Mouse (Mus musculus) CH12.LX (cell line): ENCODE data around the gene Sipa1l2. TPM values are rescaled to one million over a fixed set of nuclear protein-coding genes. Genes with fewer than 3 reads are reported as not detected.

Experiments
- DNase-seq: peaks from one replicate; pipeline ENCODE4 v3.0.0-alpha.2; 2013; ENCODE audit errors: extremely low read depth
- H3K27ac ChIP-seq: 2 replicates; pipeline ENCODE4 v1.5.1; 2012; ENCODE audit warnings: low read depth, mild to moderate bottlenecking, control low read depth, moderate library complexity; ENCODE audit not compliant: insufficient read depth
- H3K27me3 ChIP-seq: replicated peaks from 2 replicates; pipeline ENCODE3; 2012; ENCODE audit warnings: inconsistent platforms
- H3K36me3 ChIP-seq, 2 experiments: replicated peaks in 1 of 2; 2 replicates each; pipeline versions ENCODE3 to v1.6.1; 2012; ENCODE audit warnings: inconsistent platforms in 1 of 2, low read length in 1 of 2, mild to moderate bottlenecking in 1 of 2, mixed read lengths in 1 of 2, moderate library complexity in 1 of 2; ENCODE audit not compliant: control insufficient read depth in 1 of 2, insufficient read depth in 1 of 2
- H3K4me1 ChIP-seq, 2 experiments: 2 replicates each; pipeline ENCODE4 v1.6.1; 2012; ENCODE audit warnings: inconsistent platforms in 1 of 2, moderate library complexity in 1 of 2; ENCODE audit not compliant: insufficient read depth in 2 of 2, control insufficient read depth in 1 of 2
- H3K4me2 ChIP-seq: 2 replicates; pipeline ENCODE4 v1.6.1; 2012; ENCODE audit warnings: low read depth, mild to moderate bottlenecking, control low read depth; ENCODE audit not compliant: poor library complexity, insufficient read depth, severe bottlenecking
- H3K4me3 ChIP-seq, 3 experiments: fragments of 150-350 bp in 1 of 3; sonication (generic) in 1 of 3; replicated peaks in 1 of 3; 2 replicates each; pipeline versions ENCODE3 to v1.5.1; 2011 to 2012; ENCODE audit warnings: low read depth in 2 of 3, low read length in 2 of 3, mild to moderate bottlenecking in 2 of 3, moderate library complexity in 2 of 3, control low read depth in 1 of 3, improper control_type of control experiment in 1 of 3, inconsistent platforms in 1 of 3, mixed read lengths in 1 of 3; ENCODE audit not compliant: poor library complexity in 1 of 3
- H3K79me2 ChIP-seq: replicated peaks from 2 replicates; pipeline ENCODE4 v1.6.1; 2012; ENCODE audit warnings: mild to moderate bottlenecking, moderate library complexity; ENCODE audit not compliant: control insufficient read depth, poor library complexity, insufficient read depth, severe bottlenecking; ENCODE audit errors: extremely low read depth
- H3K9ac ChIP-seq: 2 replicates; pipeline ENCODE4 v1.6.1; 2012; ENCODE audit warnings: low read depth, mild to moderate bottlenecking, control low read depth, moderate library complexity; ENCODE audit not compliant: insufficient read depth
- H3K9me3 ChIP-seq: replicated peaks from 2 replicates; pipeline ENCODE3; 2012; ENCODE audit warnings: low read length, inconsistent platforms, mixed read lengths
- CHD2 ChIP-seq: IDR thresholded peaks from 2 replicates; pipeline ENCODE4 v1.6.1; 2011; ENCODE audit warnings: low read length, improper control_type of control experiment
- CTCF ChIP-seq, 2 experiments: IDR thresholded peaks in 1 of 2; conservative IDR thresholded peaks in 1 of 2; 2 replicates each; pipeline ENCODE4 v1.5.1; 2011 to 2012; ENCODE audit warnings: low read depth in 2 of 2, low read length in 2 of 2, improper control_type of control experiment in 1 of 2, inconsistent platforms in 1 of 2, mild to moderate bottlenecking in 1 of 2, moderate library complexity in 1 of 2
- E2F4 ChIP-seq: IDR thresholded peaks from 2 replicates; pipeline ENCODE4 v1.6.1; 2011; ENCODE audit warnings: low read depth, low read length, improper control_type of control experiment; ENCODE audit not compliant: insufficient replicate concordance
- ELF1 ChIP-seq: IDR thresholded peaks from 2 replicates; pipeline ENCODE4 v1.6.1; 2014; ENCODE audit warnings: low read depth, mild to moderate bottlenecking, inconsistent platforms, low read length, improper control_type of control experiment
- EP300 ChIP-seq: IDR thresholded peaks from 2 replicates; pipeline ENCODE4 v1.6.1; 2011; ENCODE audit warnings: low read length, improper control_type of control experiment
- GABPA ChIP-seq: IDR thresholded peaks from 2 replicates; pipeline ENCODE4 v1.6.1; 2012; ENCODE audit warnings: low read depth, low read length, improper control_type of control experiment, inconsistent platforms; ENCODE audit not compliant: insufficient replicate concordance
- HCFC1 ChIP-seq: IDR thresholded peaks from 2 replicates; pipeline ENCODE4 v1.6.1; 2012; ENCODE audit warnings: low read depth, mild to moderate bottlenecking, inconsistent platforms, low read length, improper control_type of control experiment
- JUN ChIP-seq: IDR thresholded peaks from 2 replicates; pipeline ENCODE4 v1.6.1; 2011; ENCODE audit warnings: low read depth, mild to moderate bottlenecking, low read length, improper control_type of control experiment, moderate library complexity; ENCODE audit not compliant: insufficient read depth
- JUND ChIP-seq: conservative IDR thresholded peaks from 2 replicates; pipeline ENCODE4 v1.6.1; 2011; ENCODE audit warnings: low read depth, low read length, improper control_type of control experiment
- KAT2A ChIP-seq: IDR thresholded peaks from 2 replicates; pipeline ENCODE4 v1.6.1; 2012; ENCODE audit warnings: low read length, improper control_type of control experiment, inconsistent platforms; ENCODE audit not compliant: insufficient replicate concordance
- MAZ ChIP-seq: IDR thresholded peaks from 2 replicates; pipeline ENCODE4 v1.6.1; 2012; ENCODE audit warnings: low read depth, mild to moderate bottlenecking, inconsistent platforms, low read length, improper control_type of control experiment, moderate library complexity
- MEF2A ChIP-seq: IDR thresholded peaks from 2 replicates; pipeline ENCODE4 v1.6.1; 2014; ENCODE audit warnings: low read depth, mild to moderate bottlenecking, inconsistent platforms, low read length, improper control_type of control experiment, borderline replicate concordance
- MYC ChIP-seq: IDR thresholded peaks from 2 replicates; pipeline ENCODE4 v1.6.1; 2011; ENCODE audit warnings: low read depth, mild to moderate bottlenecking, improper control_type of control experiment, low read length
- NELFE ChIP-seq: IDR thresholded peaks from 2 replicates; pipeline ENCODE4 v1.6.1; 2011; ENCODE audit warnings: low read depth, low read length, improper control_type of control experiment
- POLR2AphosphoS2 ChIP-seq: IDR thresholded peaks from 2 replicates; pipeline ENCODE4 v1.6.1; 2011; ENCODE audit warnings: low read depth, low read length, improper control_type of control experiment
- RCOR1 ChIP-seq: conservative IDR thresholded peaks from 2 replicates; pipeline ENCODE4 v1.6.1; 2012; ENCODE audit warnings: low read depth, mild to moderate bottlenecking, inconsistent platforms, low read length, improper control_type of control experiment
- SIN3A ChIP-seq: IDR thresholded peaks from 2 replicates; pipeline ENCODE4 v1.6.1; 2012; ENCODE audit warnings: low read length, improper control_type of control experiment, inconsistent platforms
- SMC3 ChIP-seq: IDR thresholded peaks from 2 replicates; pipeline ENCODE4 v1.6.1; 2011; ENCODE audit warnings: low read depth, low read length, improper control_type of control experiment
- USF1 ChIP-seq: IDR thresholded peaks from 2 replicates; pipeline ENCODE4 v1.6.1; 2014; ENCODE audit warnings: low read depth, mild to moderate bottlenecking, inconsistent platforms, low read length, improper control_type of control experiment
- USF2 ChIP-seq: conservative IDR thresholded peaks from 2 replicates; pipeline ENCODE4 v1.6.1; 2011; ENCODE audit warnings: low read depth, low read length, improper control_type of control experiment
- ZC3H11A ChIP-seq: IDR thresholded peaks from 2 replicates; pipeline ENCODE4 v1.6.1; 2012; ENCODE audit warnings: low read depth, mild to moderate bottlenecking, inconsistent platforms, low read length, improper control_type of control experiment
- ZNF384 ChIP-seq: IDR thresholded peaks from 2 replicates; pipeline ENCODE4 v1.6.1; 2012; ENCODE audit warnings: low read depth, low read length, improper control_type of control experiment, inconsistent platforms
- dilution Hi-C: fragments of 300-500 bp; cut with MboI; formaldehyde crosslinking; loops from 2 replicates; pipeline ENCODE4 v1.14.3; 2020; ENCODE audit warnings: low sequenced_read_pairs; ENCODE audit not compliant: extremely low pct_unique_long_range_greater_than_20kb, extremely low pct_ligation_motif_present
- in situ Hi-C: fragments of 300-500 bp; cut with MboI; formaldehyde crosslinking; loops from 3 replicates; pipeline ENCODE4 v1.14.3; 2019; ENCODE audit warnings: low sequenced_read_pairs, low pct_ligation_motif_present, low pct_unique_long_range_greater_than_20kb, mixed read lengths
- polyA plus RNA-seq: library from polyadenylated mRNA; unstranded; fragments of >175 nt; gene quantifications from 2 replicates; pipeline ENCODE4 v1.2.1, GENCODE M21; 2012; ENCODE audit warnings: low read depth; ENCODE audit not compliant: insufficient read length
- total RNA-seq, 2 experiments: library from RNA; depleted of rRNA; stranded (reverse); fragments of 300-350 nt in 1 of 2; fragments of >200 nt in 1 of 2; gene quantifications; 2 replicates each; pipeline ENCODE4 v1.2.3; 2012 to 2014

The Sipa1l2 gene
- total and polyA plus RNA-seq, 3 experiments, result 2.0 to 5.6 (median 2.7) TPM

GRCm38 (mm10) chr8:125560825-125561490 lies 8.7 kb downstream of the Sipa1l2 start:
- no peaks in the 10 kb centered on the region for H3K9me3 ChIP-seq
- no peak overlapping the region for H3K27ac ChIP-seq
- dilution Hi-C loops, result no loop called here
- in situ Hi-C loops, result loop anchor here (10.0 to 25.0 kb wide), 3 partner anchors 224 to 486 kb away; no protein-coding TSS in a partner anchor
- peaks cover 0 to 12% of the 10 kb centered on the region in 2 experiments for H3K36me3 ChIP-seq
- H3K9ac ChIP-seq, result no peak overlapping the region
- TF ChIP-seq RCOR1 (no peak), KAT2A (no peak), EP300 (no peak), USF1 (no peak), SMC3 (no peak), CHD2 (no peak), MYC (no peak), CTCF (conservative IDR thresholded peaks at IDR 0.05 in 1 of 2, IDR thresholded peaks at IDR 0.05 in 1 of 2; ENCODE audit: low read depth in 2 of 2, low read length in 2 of 2) (no peak), USF2 (no peak), GABPA (no peak), MEF2A (no peak), ZC3H11A (no peak), ELF1 (no peak)
- no peak overlapping the region for H3K4me3 ChIP-seq
- H3K79me2 ChIP-seq, result no peaks in the 10 kb centered on the region; the same call in 1 of the 2 replicates
- no peak overlapping the region for H3K4me2 ChIP-seq
- H3K4me1 ChIP-seq, result peaks cover 23 to 69% of the 10 kb centered on the region in 2 experiments
- no peak for DNase-seq
- no peaks in the 10 kb centered on the region for H3K27me3 ChIP-seq

- Histone ChIP-seq H3K4me1 (peaks cover 23 to 79% of the 10 kb centered on the region in 2 experiments), H3K9me3 (no peaks in the 10 kb centered on the region), H3K27me3 (no peaks in the 10 kb centered on the region), H3K27ac (peak overlapping the region; percentile 96), H3K4me3 (peak overlapping the region in 2 of 3 experiments; percentile 38 to 42), H3K9ac (peak overlapping the region; percentile 42), H3K79me2 (no peaks in the 10 kb centered on the region; the same call in 1 of the 2 replicates), H3K4me2 (peak overlapping the region; percentile 76), H3K36me3 (peaks cover 0 to 14% of the 10 kb centered on the region in 2 experiments)
- DNase-seq, result peak; percentile 39
- in situ Hi-C loops (loop anchor here (25.0 kb wide), 2 partner anchors 222 to 372 kb away; no protein-coding TSS in a partner anchor), dilution Hi-C loops (no loop called here)
- TF ChIP-seq HCFC1 (no peak), JUND (no peak), SIN3A (peak; percentile 26; the same call in 1 of the 2 replicates), POLR2AphosphoS2 (no peak), E2F4 (no peak), MYC (no peak), JUN (no peak), NELFE (no peak), MAZ (0 out of 2 replicates have a peak, but pooled peaks have one; percentile 41), ZNF384 (no peak)
Observed at GRCm38 (mm10) chr8:125559066-125559653, 10.4 kb downstream of the Sipa1l2 start.
